Mouse (Mus musculus): ENCODE data around the gene Scly.

- no peak for TF ChIP-seq EP300 (optimal IDR thresholded peaks at IDR 0.05)
- TF ChIP-seq CTCF (IDR thresholded peaks at IDR 0.05; ENCODE audit: low read depth), result no peak
Measured at GRCm38 (mm10) chr1:91257918-91258317, 40.2 kb upstream of the Scly start.
